Mouse (Mus musculus) spleen, postnatal 14 days (tissue): ENCODE data around the gene Macrod2.

Experiments used
- DNase-seq, 2 experiments: peaks; one replicate each; pipeline ENCODE4 v3.0.0; 2021 to 2022; ENCODE audit warnings: low spot score in 2 of 2

The Macrod2 gene

GRCm38 (mm10) chr2:141056685-141057454, 661.8 kb downstream of the Macrod2 start:
- no peak for DNase-seq

DNA sequence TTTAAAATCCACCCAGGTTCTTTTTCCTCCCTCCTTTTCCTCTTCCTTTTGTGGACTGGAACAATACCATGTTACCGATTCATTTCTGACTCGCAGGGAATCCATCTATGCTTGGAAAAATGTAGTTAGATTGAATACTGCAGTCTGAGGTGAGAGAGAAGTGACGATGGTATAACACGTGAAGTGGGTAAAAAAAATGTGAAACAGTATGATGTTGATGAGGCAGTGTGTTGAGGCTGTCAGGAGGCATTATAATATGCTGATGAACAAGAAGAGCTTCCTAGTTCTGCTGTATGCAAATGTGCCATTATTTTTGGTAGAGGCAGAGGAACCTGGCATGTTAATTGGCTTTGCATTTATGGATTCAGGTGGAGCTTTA, 662.3 kb downstream of the Macrod2 start:
- no peak for DNase-seq

- no peak for DNase-seq
Measured at GRCm38 (mm10) chr2:141073981-141074855, 679.1 kb downstream of the Macrod2 start.

DNA sequence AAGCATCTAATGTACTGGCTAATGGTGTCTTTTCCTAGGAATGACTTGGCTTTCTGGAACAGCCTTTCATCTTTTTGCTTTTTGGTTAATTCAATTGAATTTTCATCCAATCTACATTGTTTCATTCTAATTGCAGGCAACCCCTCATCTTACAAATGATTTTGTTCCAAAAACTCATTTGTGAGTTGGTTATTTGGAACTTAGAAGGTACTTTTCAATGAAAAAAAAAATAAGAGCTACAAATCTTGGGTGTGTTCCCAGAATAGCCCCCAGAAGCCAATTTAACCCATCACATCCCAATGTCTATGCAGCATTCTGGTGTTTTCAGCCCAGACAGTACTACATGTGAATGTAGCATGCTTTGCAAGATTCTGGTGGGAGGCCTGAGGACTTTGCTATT, 683.1 kb downstream of the Macrod2 start:
- no peak for DNase-seq

DNA sequence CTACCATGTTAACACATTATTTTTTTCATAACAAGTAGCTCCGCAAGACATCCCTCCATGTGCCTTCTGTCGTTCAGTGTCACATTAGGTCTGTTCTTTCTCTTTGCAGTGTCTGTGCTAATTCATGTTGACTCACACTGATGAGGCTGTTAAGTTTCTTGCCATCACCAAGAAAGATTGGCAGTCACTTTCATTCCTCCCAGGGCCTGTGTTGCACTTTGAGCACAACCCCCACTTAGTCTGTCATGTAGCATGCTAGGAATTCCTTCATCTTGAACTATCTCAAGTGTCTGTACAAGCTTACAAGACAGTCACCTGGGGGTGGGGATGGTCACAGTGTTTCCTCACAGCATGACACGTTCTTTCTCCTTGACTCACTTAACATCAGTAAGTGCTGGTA, 696.2 kb downstream of the Macrod2 start:
- no peak for DNase-seq

DNA sequence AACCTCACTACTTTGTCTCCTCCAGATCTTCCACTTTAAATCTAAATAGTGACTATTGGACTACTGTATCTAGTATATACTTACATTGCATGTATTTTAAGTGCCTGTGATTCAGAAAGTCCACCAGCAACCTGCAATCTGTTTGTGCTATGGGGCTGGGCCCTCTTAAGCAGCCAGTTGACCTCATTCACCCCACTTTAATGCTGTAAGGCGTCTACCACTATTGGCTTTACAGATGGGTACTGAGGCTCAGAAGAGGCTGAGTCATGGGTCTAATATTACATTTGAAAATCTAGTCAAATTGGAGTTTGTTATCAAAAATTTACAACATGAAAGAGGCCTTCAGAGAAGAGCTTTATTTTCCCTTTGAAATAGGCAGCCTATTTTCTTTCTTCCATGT, 722.5 kb downstream of the Macrod2 start:
- DNase-seq, result no peak

DNA sequence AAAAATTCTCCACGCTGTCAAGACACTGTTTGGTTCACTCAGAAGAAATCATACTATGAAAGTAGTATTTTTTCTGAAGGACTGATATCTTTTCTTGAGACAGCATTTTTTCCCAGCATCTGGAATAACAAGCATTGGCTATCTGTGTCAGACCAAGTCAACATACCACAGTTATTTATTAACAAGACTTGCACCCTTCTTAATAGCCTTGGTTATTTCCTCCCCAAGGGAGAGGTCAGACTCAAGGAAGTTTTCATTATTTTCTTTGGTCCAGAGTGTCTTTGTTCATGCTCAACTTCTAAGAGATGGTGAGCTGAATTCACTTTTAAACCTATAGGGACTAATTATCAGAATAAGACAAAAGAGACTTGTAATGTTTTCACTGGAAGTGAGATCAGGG, 728.8 kb downstream of the Macrod2 start:
- no peak for DNase-seq

DNA sequence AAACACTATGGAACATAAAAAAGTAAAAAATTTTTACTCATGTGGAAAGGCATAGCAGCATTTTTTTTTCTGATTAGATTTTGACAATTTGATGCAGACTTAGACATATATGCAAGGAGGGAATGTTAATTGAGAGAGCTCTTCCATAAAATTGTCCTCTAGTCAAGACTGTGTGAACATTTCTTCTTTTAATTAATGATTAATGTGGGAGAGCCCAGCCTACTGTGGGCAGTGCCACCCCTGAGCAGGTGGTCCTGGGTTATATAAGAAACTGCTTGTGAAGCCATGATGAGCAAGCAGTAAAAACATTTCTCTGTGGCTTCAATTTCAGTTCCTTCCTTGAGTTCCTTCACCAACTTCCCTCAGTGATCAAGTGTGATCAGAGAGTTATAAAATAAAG, 730.5 kb downstream of the Macrod2 start:
- no peak for DNase-seq

DNA sequence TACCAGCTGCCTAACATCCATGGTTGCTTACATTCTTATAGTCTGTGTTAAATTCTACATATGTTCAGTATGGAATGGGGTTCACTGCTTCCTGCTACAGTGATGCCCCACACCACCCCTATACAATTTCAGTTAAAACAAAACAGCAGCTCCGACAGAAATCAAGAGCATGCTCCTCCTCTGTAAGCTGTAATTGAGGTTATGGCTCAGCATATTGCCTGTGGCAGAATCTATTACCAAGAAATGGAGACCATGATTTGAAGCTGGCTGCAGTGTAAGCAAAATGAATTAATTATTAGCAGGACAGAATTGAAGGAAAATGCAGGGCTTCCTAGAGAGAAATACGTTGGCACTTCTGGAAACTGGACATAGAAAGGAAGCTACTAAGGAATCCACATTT, 747.2 kb downstream of the Macrod2 start:
- DNase-seq, result no peak

DNA sequence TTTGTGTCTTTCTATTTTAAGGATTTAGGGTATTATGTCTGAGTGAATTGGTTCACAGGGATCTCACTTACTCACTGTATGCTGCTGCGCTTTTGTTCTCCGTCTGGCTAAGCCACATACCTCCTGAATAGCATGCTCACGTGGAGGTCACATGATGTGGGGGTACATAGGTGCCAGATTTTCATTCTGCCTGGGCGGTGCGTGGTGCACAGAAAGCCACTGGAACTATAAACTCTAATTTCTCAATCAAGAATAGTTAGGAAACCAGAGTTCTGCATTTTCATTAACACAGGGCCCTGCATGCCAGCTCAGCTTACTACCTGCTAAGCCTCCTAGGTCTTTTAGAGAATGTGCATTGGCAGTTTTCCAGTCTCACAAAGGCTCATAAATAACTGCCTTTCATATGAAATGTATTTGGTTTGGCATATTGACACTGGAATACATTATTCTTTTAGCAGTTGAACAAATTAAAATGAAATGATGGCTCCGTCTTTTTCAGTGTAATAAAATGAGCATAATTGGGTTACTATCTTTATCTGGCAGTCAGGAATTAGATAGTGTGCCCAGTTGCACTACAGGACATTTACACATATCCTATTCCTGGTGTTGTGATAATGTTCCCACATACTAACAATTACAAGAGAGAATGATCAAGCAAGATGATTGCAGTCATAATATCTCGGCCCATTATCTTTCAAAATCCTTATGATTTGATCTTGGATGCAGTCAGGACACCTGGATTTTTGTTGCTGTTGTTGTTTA, 757.1 kb downstream of the Macrod2 start:
- no peak for DNase-seq

GRCm38 (mm10) chr2:141155972-141156371, 760.9 kb downstream of the Macrod2 start:
- DNase-seq, result no peak

DNA sequence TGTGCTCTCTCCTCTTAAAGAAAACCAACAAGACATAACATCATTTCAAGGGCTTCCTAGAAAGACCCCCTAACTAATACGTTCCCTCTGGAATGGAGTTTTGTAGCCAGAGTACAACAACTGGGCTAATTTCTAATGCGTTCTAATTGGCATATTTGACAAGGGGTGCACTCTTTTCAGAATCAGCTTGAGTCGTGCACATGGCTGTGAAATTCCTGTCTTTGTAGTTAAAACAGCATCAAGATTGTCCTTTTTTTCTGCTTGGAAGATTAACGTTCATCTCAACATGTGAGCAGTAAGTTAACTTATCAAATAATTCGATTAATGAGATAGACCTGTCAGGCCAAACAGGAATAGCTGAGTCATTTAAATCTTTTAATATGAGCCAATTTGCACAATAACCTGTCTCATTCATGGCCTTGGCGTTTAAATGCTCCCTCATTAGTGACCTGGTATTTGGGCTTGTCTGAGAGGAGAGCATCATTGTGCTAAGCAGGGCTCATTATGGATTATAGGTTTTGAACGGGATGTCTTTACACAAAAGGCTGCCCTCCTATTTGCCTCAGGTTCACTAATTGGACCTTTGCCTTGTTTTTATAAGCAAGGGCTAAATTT, 762.0 kb downstream of the Macrod2 start:
- no peak for DNase-seq

GRCm38 (mm10) chr2:141158161-141158560, 763.1 kb downstream of the Macrod2 start:
- DNase-seq, result no peak

GRCm38 (mm10) chr2:141163918-141164317, 768.8 kb downstream of the Macrod2 start:
- no peak for DNase-seq

GRCm38 (mm10) chr2:141169586-141169985, 774.5 kb downstream of the Macrod2 start:
- no peak for DNase-seq

GRCm38 (mm10) chr2:141173167-141173566, 778.1 kb downstream of the Macrod2 start:
- DNase-seq, result no peak

DNA sequence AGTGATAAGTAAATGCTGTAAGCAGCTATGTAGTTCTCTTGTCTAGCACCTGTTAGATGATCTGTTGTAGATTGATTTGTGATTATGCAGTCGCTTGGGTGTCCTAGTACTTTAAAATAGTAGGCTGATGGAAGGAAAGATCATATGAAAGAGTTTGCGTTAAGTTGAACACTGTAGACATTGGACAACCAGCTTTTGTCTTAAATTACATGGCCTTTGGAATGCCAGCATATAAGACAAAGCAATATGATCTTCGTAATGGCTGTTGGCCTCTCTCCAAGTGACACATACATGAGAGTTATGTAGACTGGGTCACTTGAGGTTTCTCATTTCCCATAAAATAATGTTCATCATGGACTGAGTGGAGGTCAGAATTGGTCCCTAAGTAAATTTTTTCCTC, 778.5 kb downstream of the Macrod2 start:
- DNase-seq, result no peak

DNA sequence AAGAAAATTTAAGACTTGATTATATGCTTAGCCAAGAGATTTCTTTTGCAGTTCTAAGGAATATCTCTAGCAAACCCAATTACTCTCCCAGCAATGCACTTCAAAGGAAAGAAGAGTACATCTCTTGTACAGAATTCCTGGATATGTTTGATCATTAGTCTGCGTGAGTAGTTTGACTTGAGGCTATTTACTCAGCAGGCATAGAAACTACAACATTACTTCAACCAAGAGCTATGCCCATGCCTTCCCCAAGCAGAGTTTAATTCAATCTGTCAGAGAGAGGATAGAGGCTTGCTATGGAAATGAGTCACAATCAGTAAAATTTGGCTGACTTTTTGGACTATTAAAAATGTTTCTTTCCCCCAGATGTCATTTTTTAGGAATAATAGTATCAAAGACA, 785.5 kb downstream of the Macrod2 start:
- DNase-seq, result no peak

DNA sequence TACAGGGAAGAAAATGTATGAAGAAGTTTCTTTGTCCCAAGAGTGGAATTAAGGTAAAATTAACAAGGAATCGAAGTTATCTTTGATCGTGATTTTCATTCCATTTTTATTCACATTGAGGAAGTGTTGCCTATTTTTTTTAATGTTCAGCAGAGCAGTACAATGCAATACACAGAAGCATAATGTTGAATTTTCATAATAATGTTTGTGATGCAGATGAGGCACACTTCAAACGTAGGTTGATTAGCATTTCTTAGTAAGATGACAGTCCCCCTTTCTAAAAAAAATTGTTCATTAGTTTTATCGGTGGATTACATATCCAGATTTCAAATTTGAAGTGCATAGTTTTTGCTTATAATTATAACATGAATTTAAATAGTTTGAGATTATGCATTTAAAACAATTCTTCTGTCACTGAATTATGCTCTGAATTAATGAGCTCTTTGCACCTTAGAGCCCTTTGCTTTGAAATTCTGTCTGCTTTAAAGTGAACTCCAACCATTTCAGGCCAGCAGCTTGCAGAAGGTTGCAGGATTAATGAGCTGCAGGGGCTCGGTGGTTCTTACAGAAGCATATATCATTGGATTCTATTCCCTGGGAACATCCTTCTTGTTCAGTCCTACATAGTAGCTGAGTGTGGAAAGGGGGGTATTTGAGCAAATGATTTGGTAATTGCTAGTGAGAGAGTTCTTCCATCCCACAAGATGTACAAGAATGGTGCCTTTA, 787.1 kb downstream of the Macrod2 start:
- DNase-seq, result no peak

DNA sequence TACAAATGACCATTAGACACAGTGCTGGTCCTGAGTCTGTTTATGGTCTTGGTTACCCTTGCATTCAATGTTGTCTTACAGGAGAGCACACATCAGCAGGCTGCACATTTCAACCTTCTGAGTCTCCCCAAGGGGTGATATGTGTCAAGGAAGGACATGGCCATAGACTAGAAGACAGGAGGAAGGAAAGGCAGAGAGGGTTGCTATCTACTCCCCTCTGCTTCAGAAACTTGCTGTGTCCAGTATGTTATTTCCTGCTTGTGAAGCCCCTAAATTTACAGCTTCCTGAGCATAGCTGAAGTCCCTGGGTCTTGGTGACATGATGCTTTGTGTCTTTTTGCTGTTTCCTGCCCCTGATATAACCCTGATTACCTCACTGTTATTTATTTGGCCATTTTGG, 799.4 kb downstream of the Macrod2 start:
- no peak for DNase-seq

GRCm38 (mm10) chr2:141200481-141200880, 805.4 kb downstream of the Macrod2 start:
- no peak for DNase-seq
